Mouse (Mus musculus) frontal cortex, postnatal 14 days (tissue): ENCODE results near the gene Lrrc38.
"Not testable (repeated sequence)": the region's sequence is repeated elsewhere in the genome, so short reads cannot be mapped to it uniquely, and the experiment has no call there.

Source experiments
- DNase-seq, 2 experiments: peaks; one replicate each; pipeline ENCODE4 v3.0.0; 2022; ENCODE audit warnings: low spot score in 2 of 2

Gene Lrrc38

GRCm38 (mm10) chr4:143349484-143349906 lies at the start of gene Lrrc38:
Gene Lrrc38 (plus strand): TSS chr4:143349757.
- DNase-seq, result no peak

GRCm38 (mm10) chr4:143300113-143300688 lies 49.4 kb upstream of the Lrrc38 start:
- DNase-seq, result no peak

GRCm38 (mm10) chr4:143301042-143301441 lies 48.5 kb upstream of the Lrrc38 start:
- DNase-seq, result no peak

DNA sequence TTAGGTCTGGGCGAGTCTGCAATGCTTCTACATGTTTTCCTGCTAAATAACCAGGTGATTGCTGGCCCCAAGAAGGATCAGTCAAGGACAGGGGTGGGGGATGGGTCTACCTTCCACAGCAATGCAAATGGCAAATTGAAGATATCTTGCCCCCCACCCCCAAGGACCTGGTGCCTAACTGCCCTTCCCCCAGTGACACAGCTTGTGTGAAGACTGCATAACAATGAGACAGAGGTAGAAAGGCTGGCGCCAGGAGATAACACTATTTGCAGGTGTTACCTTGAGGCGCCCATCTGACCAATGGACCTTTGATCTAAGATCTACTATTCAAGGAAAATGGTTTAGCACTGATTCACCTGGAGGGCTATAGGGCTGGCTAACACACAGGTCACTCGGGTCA lies 47.7 kb upstream of the Lrrc38 start:
- no peak for DNase-seq

GRCm38 (mm10) chr4:143302279-143302890 lies 47.2 kb upstream of the Lrrc38 start:
- no peak for DNase-seq

DNA sequence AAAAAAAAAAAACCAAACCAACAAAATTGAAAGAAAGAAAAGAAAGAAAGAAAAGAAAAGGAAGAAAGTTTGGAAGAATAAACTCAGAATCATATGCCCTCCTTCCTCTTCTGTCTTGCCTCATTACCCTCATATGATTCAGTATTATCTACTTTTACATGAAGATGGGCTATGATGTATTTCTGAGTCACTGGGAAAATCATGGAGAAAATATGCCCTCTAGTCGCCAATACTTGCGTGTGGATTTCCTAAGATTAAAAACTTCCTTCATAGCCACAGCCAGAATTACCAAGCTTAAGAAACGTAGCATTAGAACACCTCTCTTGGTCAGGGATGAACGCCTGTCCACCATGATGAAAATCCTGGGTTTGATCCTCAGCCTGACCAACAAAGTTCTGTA lies 44.5 kb upstream of the Lrrc38 start:
- no peak for DNase-seq

DNA sequence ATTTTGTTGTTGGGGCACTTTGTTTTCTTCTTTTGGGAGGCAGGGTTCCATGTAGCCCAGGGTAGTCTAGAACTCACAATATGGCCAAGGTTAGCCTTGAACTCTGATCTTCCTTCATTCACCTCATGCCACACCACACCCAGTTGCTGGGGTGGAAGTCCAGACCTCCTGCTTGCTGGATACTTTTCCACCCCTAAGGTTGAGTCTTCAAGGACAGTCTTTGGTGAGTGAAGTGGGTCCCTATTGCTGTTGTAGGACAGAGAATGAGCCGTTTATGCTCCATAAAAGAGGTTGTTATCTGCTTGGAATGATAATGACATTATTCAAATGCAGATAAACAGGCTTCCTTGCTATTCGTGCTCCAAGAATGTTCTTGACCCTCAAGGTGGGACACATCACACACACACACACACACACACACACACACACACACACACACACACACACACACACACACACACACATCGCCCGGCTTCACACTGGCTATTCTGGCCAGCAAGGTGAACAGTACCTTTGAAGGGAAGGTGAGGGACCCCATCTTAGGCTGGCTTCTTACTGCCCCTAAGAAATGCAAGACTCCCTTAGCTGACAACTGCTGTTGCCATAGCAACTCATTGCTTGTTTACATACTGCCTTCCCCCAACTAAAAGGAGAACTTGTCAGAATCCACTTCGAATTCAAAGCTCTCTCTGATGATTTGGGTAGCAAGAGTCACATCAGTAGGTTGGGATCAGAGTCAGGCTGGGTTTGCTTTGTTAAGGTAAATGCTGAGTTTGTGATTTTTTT lies 43.4 kb upstream of the Lrrc38 start:
- no peak for DNase-seq

DNA sequence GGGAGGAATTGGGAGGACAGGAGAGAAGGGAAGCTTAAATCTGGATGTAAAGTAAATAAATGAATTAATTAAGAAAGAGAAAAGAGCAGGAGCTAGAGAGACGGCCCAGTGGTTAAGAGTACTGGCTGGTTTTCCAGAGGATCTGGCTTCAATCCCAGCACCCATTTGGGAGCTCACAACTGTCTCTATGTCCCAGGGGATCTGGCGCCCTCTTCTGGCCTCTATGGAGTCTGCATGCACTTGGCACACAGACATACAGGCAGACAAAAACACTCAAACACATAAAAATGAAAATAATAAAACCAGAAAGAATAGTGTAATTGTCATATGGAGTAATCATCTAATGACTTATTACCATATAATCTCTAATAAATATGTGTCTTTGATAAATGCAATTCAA lies 38.2 kb upstream of the Lrrc38 start:
- no peak for DNase-seq

GRCm38 (mm10) chr4:143313299-143313698 lies 36.3 kb upstream of the Lrrc38 start:
- no peak for DNase-seq

DNA sequence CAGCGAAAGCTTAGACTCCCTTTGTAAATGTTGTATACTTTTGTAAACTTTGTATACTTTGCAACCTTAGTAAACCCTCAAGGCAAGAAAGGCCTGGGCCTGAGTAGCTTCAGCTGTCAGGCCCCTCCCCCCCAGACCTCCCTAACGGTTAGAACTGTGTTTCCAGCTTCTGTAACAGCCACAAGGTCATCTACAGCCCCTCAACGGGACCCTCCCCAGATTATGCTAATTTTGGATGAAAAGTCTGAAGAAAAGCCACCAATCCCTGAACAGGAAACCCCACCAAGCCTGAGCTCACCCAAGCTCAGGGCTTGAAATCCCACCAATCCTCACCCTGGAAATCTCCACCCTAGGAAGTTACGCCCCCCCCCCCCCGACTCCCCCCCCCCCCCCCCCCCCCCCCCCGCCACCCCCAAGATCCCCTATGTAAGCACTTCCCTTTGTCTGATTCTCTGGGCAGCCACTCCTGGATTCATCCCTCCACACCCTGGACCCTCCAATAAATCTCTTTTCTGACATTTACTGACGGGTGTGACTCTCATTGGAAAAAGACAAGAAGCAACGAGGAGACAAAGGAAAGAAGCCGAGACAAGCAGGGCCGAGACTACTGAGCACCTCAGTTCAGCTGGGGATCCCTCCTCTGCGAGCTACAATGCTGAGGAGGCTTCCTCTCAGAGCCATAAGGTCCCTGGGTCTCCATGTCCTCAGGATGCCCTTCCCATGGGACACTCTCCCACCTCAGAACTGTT lies 25.2 kb upstream of the Lrrc38 start:
- no peak for DNase-seq

GRCm38 (mm10) chr4:143324925-143325624 lies 24.5 kb upstream of the Lrrc38 start:
- no peak for DNase-seq

- DNase-seq, result peak; percentile 60 to 86
Observed at GRCm38 (mm10) chr4:143325625-143325941, 24.0 kb upstream of the Lrrc38 start.

DNA sequence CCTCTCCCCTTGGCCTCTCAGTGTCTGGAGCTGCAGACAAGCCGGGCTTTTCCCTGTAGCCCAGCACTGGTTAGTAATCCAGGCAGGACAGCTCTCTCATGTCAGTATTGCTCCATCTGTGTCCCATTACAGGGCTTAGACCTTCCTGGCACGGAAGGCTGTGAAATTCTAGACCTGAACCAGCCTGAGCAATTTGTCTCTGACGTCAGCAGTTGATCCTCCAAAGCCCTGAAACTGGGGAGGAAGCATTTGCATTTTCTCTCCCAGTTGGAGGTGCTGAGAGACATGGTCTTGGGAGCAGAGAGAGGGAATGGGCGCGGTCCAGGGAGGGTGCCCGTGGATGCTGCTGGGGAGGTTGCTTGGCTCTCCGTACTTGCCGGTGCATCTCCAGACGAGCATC lies 19.0 kb upstream of the Lrrc38 start:
- DNase-seq, result no peak

DNA sequence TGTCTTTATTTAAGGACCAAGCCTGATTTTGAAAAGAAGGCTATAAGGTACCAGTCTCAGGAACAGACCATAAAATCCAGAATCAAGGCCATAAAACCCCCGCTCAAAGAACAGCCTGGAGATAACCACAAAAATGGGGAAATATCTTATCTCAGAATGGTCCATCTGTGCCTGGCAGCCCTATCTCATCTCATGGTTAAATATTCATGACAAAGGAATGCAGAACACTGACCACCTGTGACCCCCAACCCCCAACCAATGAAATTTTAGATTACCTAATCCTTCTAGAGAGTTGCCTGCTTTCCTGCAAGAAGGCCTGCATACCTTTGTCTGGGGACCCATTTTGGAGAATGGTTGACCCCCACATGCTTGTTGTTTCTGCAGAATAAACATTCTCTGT lies 17.8 kb upstream of the Lrrc38 start:
- no peak for DNase-seq

GRCm38 (mm10) chr4:143334145-143334544 lies 15.4 kb upstream of the Lrrc38 start:
- no peak for DNase-seq

DNA sequence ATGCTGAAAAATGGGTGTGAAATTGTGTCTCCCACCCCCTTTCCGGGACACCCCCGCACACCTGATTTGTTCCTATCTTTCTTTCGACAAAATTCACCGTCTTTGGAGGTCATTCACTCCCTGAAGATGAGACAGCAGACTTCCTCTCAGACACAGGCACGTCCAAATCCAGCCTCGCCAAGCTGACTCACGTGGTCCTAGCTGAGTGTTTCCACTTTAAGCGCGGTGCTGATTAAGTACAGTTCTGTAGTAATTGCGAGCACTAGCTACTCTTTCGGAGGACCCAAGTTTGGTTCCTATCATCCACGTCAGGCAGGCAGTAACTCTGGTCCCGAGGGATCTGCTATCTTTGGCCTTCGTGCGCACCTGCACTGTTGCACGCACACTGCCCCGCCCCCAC lies 14.6 kb upstream of the Lrrc38 start:
- DNase-seq, result no peak

GRCm38 (mm10) chr4:143336096-143336495 lies 13.5 kb upstream of the Lrrc38 start:
- DNase-seq, result no peak

DNA sequence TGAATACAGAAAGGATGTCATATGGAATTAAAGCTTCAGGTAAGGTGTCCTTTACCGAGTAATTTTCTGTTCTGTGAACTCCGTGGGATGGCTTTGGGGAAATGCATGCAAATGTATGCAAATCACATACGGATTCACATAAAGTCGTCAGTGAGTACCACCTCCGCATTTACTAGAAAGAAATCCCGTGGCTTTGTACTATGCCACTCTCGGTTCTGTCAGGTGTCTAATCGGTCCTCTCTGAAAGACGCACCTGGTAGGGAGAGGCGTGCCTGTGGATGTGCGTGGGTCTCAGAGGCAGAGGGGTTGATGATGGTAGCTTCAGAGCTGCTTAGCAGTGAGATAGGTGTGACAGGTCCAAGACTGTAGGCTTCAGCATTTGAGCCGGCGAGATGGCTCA lies 9.7 kb upstream of the Lrrc38 start:
- DNase-seq, result no peak

DNA sequence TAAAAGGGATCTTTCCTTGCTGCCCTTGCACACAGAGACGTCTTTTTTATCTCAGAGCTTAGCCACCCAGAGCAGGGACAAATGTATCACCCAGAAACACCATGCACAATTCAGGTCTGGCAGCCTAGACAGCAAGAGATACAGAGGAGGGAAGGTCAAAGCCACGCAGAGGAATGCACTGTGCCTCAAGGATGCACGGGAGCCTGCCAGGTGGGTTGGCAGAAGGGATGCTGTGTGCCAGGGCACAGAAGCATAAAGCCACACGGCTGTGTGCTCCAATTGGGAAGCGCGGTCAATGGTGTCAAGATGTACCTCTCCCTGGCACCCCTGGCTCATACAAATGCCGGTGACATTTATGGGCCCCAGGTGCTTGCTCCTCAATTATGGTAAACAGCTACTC lies 8.1 kb upstream of the Lrrc38 start:
- no peak for DNase-seq

GRCm38 (mm10) chr4:143345491-143345890 lies 4.1 kb upstream of the Lrrc38 start:
- not testable (repeated sequence) for DNase-seq

GRCm38 (mm10) chr4:143348678-143349077 lies 879 bp upstream of the Lrrc38 start:
- no peak for DNase-seq
